Mouse (Mus musculus): Measurements from ENCODE around the gene Olfr470. TPM values are rescaled to one million over a fixed set of nuclear protein-coding genes. Genes with fewer than 3 reads are reported as not detected.
"Not testable (repeated sequence)": the region's sequence is repeated elsewhere in the genome, so short reads cannot be mapped to it uniquely, and the experiment has no call there.

Gene Olfr470
- polyA plus RNA-seq (2015; fragmentation: Nextera tagmentation; extraction: Ambion mirVana): not detected in 2 replicates

- H3K4me3 ChIP-seq (ENCODE audit: low read length); H3K4me1 ChIP-seq (ENCODE audit: control insufficient read depth, insufficient read depth, low read length); H3K9ac ChIP-seq (ENCODE audit: low read length); H3K27ac ChIP-seq (ENCODE audit: low read length); H3K36me3 ChIP-seq (ENCODE audit: control insufficient read depth, insufficient read depth); H3K27me3 ChIP-seq (ENCODE audit: control insufficient read depth, insufficient read depth, low read length); H3K4me2 ChIP-seq (ENCODE audit: low read depth, low read length); ATAC-seq (replicated peaks; ENCODE audit: extremely low read depth, insufficient read depth, low FRiP score); H3K9me3 ChIP-seq (replicated peaks; ENCODE audit: control insufficient read depth, low read length): not testable (repeated sequence)
- 60% methylated on average over 1 of the region's 1 CpGs for WGBS
Observed at GRCm38 (mm10) chr7:107847390-107847789, at the start of gene Olfr470. Gene Olfr470, minus strand, starts transcription at chr7:107847490.

GRCm38 (mm10) chr7:107841719-107842118 is 5.6 kb downstream of the Olfr470 start:
- Histone ChIP-seq H3K4me1 (ENCODE audit: control insufficient read depth, insufficient read depth, low read length) (no peaks in the 10 kb centered on the region), H3K9ac (ENCODE audit: low read length) (no peak overlapping the region), H3K9me3 (replicated peaks; ENCODE audit: control insufficient read depth, low read length) (no peaks in the 10 kb centered on the region), H3K27me3 (ENCODE audit: control insufficient read depth, insufficient read depth, low read length) (no peaks in the 10 kb centered on the region), H3K4me3 (ENCODE audit: low read length) (no peak overlapping the region), H3K36me3 (ENCODE audit: control insufficient read depth, insufficient read depth) (no peaks in the 10 kb centered on the region), H3K4me2 (ENCODE audit: low read depth, low read length) (no peak overlapping the region), H3K27ac (ENCODE audit: low read length) (no peak overlapping the region)
- ATAC-seq (replicated peaks; ENCODE audit: extremely low read depth, insufficient read depth, low FRiP score): no peak
- 58% methylated on average over 1 of the region's 1 CpGs for WGBS

DNA sequence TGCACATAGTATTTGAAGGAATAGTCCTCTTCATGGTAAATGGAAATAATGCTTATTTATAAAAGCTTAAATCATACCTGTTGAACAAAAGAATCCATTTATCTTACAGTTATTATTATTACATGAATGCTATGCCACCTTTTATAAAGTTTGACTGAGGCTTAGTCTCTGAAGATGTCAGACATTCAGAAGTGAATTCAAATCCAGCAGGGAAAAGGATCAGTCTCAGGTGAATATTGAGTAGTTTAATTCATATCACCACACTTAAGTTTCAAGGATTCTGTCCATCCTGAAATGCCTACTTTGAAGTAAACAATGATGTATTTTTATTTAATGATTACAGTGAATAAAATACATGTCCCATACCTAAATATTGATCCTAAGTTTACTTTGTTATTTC is 21.8 kb downstream of the Olfr470 start, which contains the start of gene Olfr469:
Gene Olfr469 (minus strand): TSS at position 101 of the 400 bp plus-strand sequence.
- not testable (repeated sequence) for H3K9ac ChIP-seq (ENCODE audit: low read length); H3K36me3 ChIP-seq (ENCODE audit: control insufficient read depth, insufficient read depth); H3K9me3 ChIP-seq (replicated peaks; ENCODE audit: control insufficient read depth, low read length); H3K27me3 ChIP-seq (ENCODE audit: control insufficient read depth, insufficient read depth, low read length); H3K4me2 ChIP-seq (ENCODE audit: low read depth, low read length); H3K4me3 ChIP-seq (ENCODE audit: low read length); ATAC-seq (replicated peaks; ENCODE audit: extremely low read depth, insufficient read depth, low FRiP score); H3K4me1 ChIP-seq (ENCODE audit: control insufficient read depth, insufficient read depth, low read length); H3K27ac ChIP-seq (ENCODE audit: low read length)

GRCm38 (mm10) chr7:107823867-107824266 is 23.4 kb downstream of the Olfr470 start:
- H3K4me2 ChIP-seq (ENCODE audit: low read depth, low read length); H3K27me3 ChIP-seq (ENCODE audit: control insufficient read depth, insufficient read depth, low read length); H3K9ac ChIP-seq (ENCODE audit: low read length); H3K4me3 ChIP-seq (ENCODE audit: low read length); H3K36me3 ChIP-seq (ENCODE audit: control insufficient read depth, insufficient read depth); H3K27ac ChIP-seq (ENCODE audit: low read length); H3K4me1 ChIP-seq (ENCODE audit: control insufficient read depth, insufficient read depth, low read length); ATAC-seq (replicated peaks; ENCODE audit: extremely low read depth, insufficient read depth, low FRiP score); H3K9me3 ChIP-seq (replicated peaks; ENCODE audit: control insufficient read depth, low read length): not testable (repeated sequence)
- WGBS: 57% methylated on average over 2 of the region's 2 CpGs

- Histone ChIP-seq H3K4me3 (ENCODE audit: low read length) (no peak overlapping the region), H3K9me3 (replicated peaks; ENCODE audit: control insufficient read depth, low read length) (no peaks in the 10 kb centered on the region), H3K27me3 (ENCODE audit: control insufficient read depth, insufficient read depth, low read length) (no peaks in the 10 kb centered on the region), H3K27ac (ENCODE audit: low read length) (no peak overlapping the region), H3K4me2 (ENCODE audit: low read depth, low read length) (no peak overlapping the region), H3K9ac (ENCODE audit: low read length) (no peak overlapping the region), H3K36me3 (ENCODE audit: control insufficient read depth, insufficient read depth) (no peaks in the 10 kb centered on the region), H3K4me1 (ENCODE audit: control insufficient read depth, insufficient read depth, low read length) (no peaks in the 10 kb centered on the region)
- no peak for ATAC-seq (replicated peaks; ENCODE audit: extremely low read depth, insufficient read depth, low FRiP score)
Observed at GRCm38 (mm10) chr7:107819442-107819841, 27.8 kb downstream of the Olfr470 start.

GRCm38 (mm10) chr7:107811963-107812362 is 35.3 kb downstream of the Olfr470 start, which contains the start of gene Olfr467:
Gene Olfr467, plus strand, starts transcription at chr7:107812263.
- Histone ChIP-seq H3K4me1 (ENCODE audit: control insufficient read depth, insufficient read depth, low read length) (no peaks in the 10 kb centered on the region), H3K4me3 (ENCODE audit: low read length) (no peak within 1 kb of the TSS), H3K27ac (ENCODE audit: low read length) (no peak within 1 kb of the TSS), H3K36me3 (ENCODE audit: control insufficient read depth, insufficient read depth) (no peaks in the 10 kb centered on the region), H3K9ac (ENCODE audit: low read length) (no peak within 1 kb of the TSS), H3K27me3 (ENCODE audit: control insufficient read depth, insufficient read depth, low read length) (no peaks in the 10 kb centered on the region), H3K9me3 (replicated peaks; ENCODE audit: control insufficient read depth, low read length) (peaks cover 3% of the 10 kb centered on the region; the same call in 1 of the 2 replicates), H3K4me2 (ENCODE audit: low read depth, low read length) (no peak within 1 kb of the TSS)
- ATAC-seq (replicated peaks; ENCODE audit: extremely low read depth, insufficient read depth, low FRiP score): no peak

- H3K9ac ChIP-seq (ENCODE audit: low read length): no peak overlapping the region
- H3K36me3 ChIP-seq (ENCODE audit: control insufficient read depth, insufficient read depth): no peaks in the 10 kb centered on the region
- no peaks in the 10 kb centered on the region for H3K4me1 ChIP-seq (ENCODE audit: control insufficient read depth, insufficient read depth, low read length)
- no peak for ATAC-seq (replicated peaks; ENCODE audit: extremely low read depth, insufficient read depth, low FRiP score)
- WGBS: 57% methylated on average over 3 of the region's 3 CpGs
- H3K9me3 ChIP-seq (replicated peaks; ENCODE audit: control insufficient read depth, low read length): no peaks in the 10 kb centered on the region
- no peak overlapping the region for H3K4me2 ChIP-seq (ENCODE audit: low read depth, low read length)
- no peak overlapping the region for H3K4me3 ChIP-seq (ENCODE audit: low read length)
- H3K27ac ChIP-seq (ENCODE audit: low read length): no peak overlapping the region
- no peaks in the 10 kb centered on the region for H3K27me3 ChIP-seq (ENCODE audit: control insufficient read depth, insufficient read depth, low read length)
Observed at GRCm38 (mm10) chr7:107802138-107802537, 45.2 kb downstream of the Olfr470 start.

DNA sequence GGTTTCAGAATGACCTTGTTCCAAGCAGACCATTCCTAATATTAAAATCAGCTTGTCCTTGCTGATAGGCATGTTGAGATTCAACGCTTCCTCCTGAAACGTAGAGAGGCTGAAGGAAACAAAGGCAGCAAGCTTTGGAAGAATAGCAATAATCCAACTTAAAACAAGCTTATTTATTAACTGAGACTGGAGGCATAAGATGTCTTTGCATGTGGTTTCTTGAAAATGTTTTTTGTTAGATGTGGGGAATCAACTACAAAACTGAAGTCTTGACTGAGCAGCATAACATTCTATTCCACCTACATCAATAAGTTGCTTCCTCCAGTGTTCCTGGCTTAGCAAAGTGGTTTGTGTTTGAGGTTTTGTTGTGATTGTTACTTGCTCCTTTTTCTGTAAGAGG is 46.2 kb downstream of the Olfr470 start, which contains the start of gene Ovch2:
Gene Ovch2 (minus strand): TSS at position 101 of the 400 bp plus-strand sequence.
- Histone ChIP-seq H3K27me3 (ENCODE audit: control insufficient read depth, insufficient read depth, low read length) (no peaks in the 10 kb centered on the region), H3K4me3 (ENCODE audit: low read length) (no peak within 1 kb of the TSS), H3K36me3 (ENCODE audit: control insufficient read depth, insufficient read depth) (no peaks in the 10 kb centered on the region), H3K27ac (ENCODE audit: low read length) (no peak within 1 kb of the TSS), H3K9ac (ENCODE audit: low read length) (no peak within 1 kb of the TSS), H3K4me2 (ENCODE audit: low read depth, low read length) (no peak within 1 kb of the TSS), H3K4me1 (ENCODE audit: control insufficient read depth, insufficient read depth, low read length) (no peaks in the 10 kb centered on the region), H3K9me3 (replicated peaks; ENCODE audit: control insufficient read depth, low read length) (no peaks in the 10 kb centered on the region)
- ATAC-seq (replicated peaks; ENCODE audit: extremely low read depth, insufficient read depth, low FRiP score): no peak
- WGBS: 86% methylated on average over 2 of the region's 2 CpGs

- Histone ChIP-seq H3K9me3 (replicated peaks; ENCODE audit: control insufficient read depth, low read length) (no peaks in the 10 kb centered on the region), H3K4me3 (ENCODE audit: low read length) (no peak overlapping the region), H3K4me1 (ENCODE audit: control insufficient read depth, insufficient read depth, low read length) (no peaks in the 10 kb centered on the region), H3K27me3 (ENCODE audit: control insufficient read depth, insufficient read depth, low read length) (no peaks in the 10 kb centered on the region), H3K9ac (ENCODE audit: low read length) (no peak overlapping the region), H3K36me3 (ENCODE audit: control insufficient read depth, insufficient read depth) (no peaks in the 10 kb centered on the region), H3K4me2 (ENCODE audit: low read depth, low read length) (no peak overlapping the region), H3K27ac (ENCODE audit: low read length) (no peak overlapping the region)
- 77% methylated on average over 2 of the region's 2 CpGs for WGBS
- no peak for ATAC-seq (replicated peaks; ENCODE audit: extremely low read depth, insufficient read depth, low FRiP score)
Observed at GRCm38 (mm10) chr7:107796500-107796899, 50.8 kb downstream of the Olfr470 start.
